Mouse (Mus musculus) spleen, adult 2 months (tissue): ENCODE results near the gene Flt3l.
A peak's percentile ranks its signal among the peaks of the same experiment; 100 is the strongest.

Source experiments
- CTCF ChIP-seq: fragments of 200-500 bp; IDR thresholded peaks from 2 replicates; pipeline ENCODE4 v1.5.1; 2011; ENCODE audit warnings: mild to moderate bottlenecking, inconsistent platforms; ENCODE audit not compliant: insufficient read depth, insufficient read length, insufficient replicate concordance; ENCODE audit errors: extremely low read depth
- POLR2A ChIP-seq: fragments of 200-500 bp; IDR thresholded peaks from 2 replicates; pipeline ENCODE4 v1.6.1; 2011; ENCODE audit warnings: low read depth, low read length, inconsistent platforms

GRCm38 (mm10) chr7:45079856-45080255 is 56.4 kb downstream of the Flt3l start:
- TF ChIP-seq CTCF, result peak; percentile 98
- no peak for TF ChIP-seq POLR2A
